Mouse (Mus musculus) heart, embryonic 16.5 days (tissue): Measurements from ENCODE around the gene Gabpb2. TPM values are rescaled to one million over a fixed set of nuclear protein-coding genes. Genes with fewer than 3 reads are reported as not detected.

Experiments
- ATAC-seq: fragments of 200-750 bp; cut with Nextera tagmentation; replicated peaks from 2 replicates; pipeline ENCODE4 v1.8.0; 2017; ENCODE audit warnings: moderate number of reproducible peaks; ENCODE audit not compliant: insufficient read depth, low FRiP score; ENCODE audit errors: extremely low read depth
- H3K27ac ChIP-seq: fragments of 300-500 bp; sonication (generic); 2 replicates; pipeline ENCODE4 v1.5.1; 2014; ENCODE audit warnings: mild to moderate bottlenecking, low read length, control low read depth, moderate library complexity
- H3K27me3 ChIP-seq: fragments of 300-500 bp; sonication (generic); 2 replicates; pipeline ENCODE4 v1.6.1; 2014; ENCODE audit warnings: low read length, mixed read lengths; ENCODE audit not compliant: control insufficient read depth, insufficient read depth
- H3K36me3 ChIP-seq: fragments of 300-500 bp; sonication (generic); 2 replicates; pipeline ENCODE4 v1.6.1; 2014; ENCODE audit not compliant: control insufficient read depth, insufficient read depth
- H3K4me1 ChIP-seq: fragments of 300-500 bp; sonication (generic); 2 replicates; pipeline ENCODE4 v1.6.1; 2014; ENCODE audit warnings: low read length, mixed read lengths; ENCODE audit not compliant: control insufficient read depth, insufficient read depth
- H3K4me2 ChIP-seq: fragments of 300-500 bp; sonication (generic); 2 replicates; pipeline ENCODE4 v1.6.1; 2014; ENCODE audit warnings: low read depth, mild to moderate bottlenecking, control low read depth, low read length
- H3K4me3 ChIP-seq: fragments of 300-500 bp; sonication (generic); 2 replicates; pipeline ENCODE4 v1.5.1; 2014; ENCODE audit warnings: mild to moderate bottlenecking, control low read depth, low read length
- H3K9ac ChIP-seq: fragments of 300-500 bp; sonication (generic); 2 replicates; pipeline ENCODE4 v1.6.1; 2014; ENCODE audit warnings: low read length, control low read depth
- H3K9me3 ChIP-seq: fragments of 300-500 bp; sonication (generic); replicated peaks from 2 replicates; pipeline ENCODE4 v1.6.1; 2016; ENCODE audit warnings: low read length; ENCODE audit not compliant: control insufficient read depth
- WGBS: fragments of 180-500 bp; shearing (Covaris S2); extraction: QIAGEN DNeasy Blood & Tissue Kit; methylation state at CpG from one replicate; pipeline ENCODE4 v1.1.7; 2014; 5-methylcytosine and 5-hydroxymethylcytosine counted together
- polyA plus RNA-seq: library from polyadenylated mRNA; unstranded; fragments of >200 nt; fragmentation: Nextera tagmentation; extraction: Ambion mirVana; gene quantifications from 2 replicates; pipeline ENCODE4 v1.2.1, GENCODE M21; 2015

Gabpb2 gene
- polyA plus RNA-seq, 1 experiment from 2014 or later: 6.3 TPM

DNA sequence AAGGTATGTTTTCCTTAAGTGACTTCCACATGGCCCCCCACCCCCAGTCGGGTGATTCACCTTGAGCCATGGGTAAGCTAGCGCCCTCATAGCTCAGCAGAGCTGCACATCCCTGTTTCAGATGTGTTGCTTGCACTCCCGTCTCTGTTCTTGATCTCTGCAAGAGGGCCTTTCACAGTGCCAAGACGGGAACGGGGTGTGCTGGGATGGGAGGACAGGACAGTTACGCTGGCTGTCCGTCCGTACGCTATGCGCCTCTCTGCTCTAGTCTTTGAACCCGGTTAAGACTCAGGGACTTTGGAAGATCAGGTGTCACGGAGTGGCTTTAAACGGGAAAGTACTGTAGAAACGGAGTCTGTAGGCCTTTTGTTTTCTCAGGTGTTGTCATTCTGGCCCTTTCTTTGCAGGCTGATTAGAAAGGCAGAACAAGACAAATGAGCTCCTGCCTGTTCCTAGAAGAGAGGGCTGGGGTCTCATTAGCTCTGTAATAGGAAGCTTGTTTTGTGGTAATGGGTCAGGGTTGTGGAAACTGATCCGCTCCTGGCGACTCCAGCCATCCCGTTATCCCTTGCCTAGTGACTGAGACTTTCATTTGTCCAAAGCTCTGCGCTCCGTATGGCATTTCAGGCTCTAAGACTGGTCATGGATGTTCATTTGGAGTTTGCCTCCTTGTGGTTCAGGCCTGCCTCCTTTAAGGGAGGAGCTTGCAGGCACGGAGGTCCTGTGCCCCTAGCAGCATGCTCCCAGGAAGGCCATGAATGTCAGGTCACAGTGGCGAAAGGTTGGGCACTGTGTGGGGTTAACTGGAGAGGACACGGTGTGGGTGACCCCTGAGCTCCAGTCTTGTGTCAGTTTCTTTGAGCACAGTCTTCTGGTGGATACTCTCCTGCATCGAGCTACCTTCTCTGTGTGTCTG lies 17.9 kb upstream of the Gabpb2 start:
- Histone ChIP-seq H3K9ac (no peak overlapping the region), H3K27ac (no peak overlapping the region), H3K9me3 (no peaks in the 10 kb centered on the region), H3K27me3 (no peaks in the 10 kb centered on the region), H3K4me2 (no peak overlapping the region), H3K4me1 (peaks cover 17% of the 10 kb centered on the region), H3K4me3 (no peak overlapping the region), H3K36me3 (peaks cover 45% of the 10 kb centered on the region)
- WGBS: 84% methylated on average over 23 of the region's 23 CpGs
- ATAC-seq: no peak

DNA sequence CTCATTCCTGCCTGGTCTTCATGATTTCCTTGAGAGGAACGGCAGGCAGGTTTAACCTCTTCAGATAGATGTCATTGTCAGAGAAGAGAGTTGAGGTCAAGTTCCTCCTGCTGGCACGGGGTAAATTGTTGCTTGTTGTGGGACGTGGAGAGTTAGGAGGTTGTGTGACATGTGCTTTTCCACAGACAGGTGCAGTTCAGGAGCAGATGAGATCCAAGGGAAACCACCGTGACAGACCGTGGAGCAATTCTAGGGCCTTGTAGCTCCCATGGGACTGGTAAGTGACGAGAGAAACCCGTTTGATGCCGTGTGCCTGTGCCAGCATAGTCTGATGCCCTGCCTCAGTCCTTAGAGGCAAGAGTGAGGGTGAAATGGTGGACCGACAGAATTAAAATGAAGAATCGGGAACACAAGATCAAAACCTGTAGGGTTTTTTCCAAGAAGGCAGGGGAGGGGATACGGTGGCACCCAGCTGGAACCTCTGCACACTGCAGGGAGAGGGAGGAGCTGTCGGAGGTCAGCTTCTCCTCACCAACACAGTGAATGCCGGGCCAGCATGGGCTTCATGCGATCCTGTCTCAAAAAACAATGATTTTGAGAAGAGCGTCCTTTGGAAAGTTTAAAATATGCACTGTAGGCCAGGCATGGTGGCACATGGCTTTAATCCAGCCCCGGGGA lies 15.7 kb upstream of the Gabpb2 start:
- H3K9ac ChIP-seq: no peak overlapping the region
- no peak overlapping the region for H3K4me2 ChIP-seq
- no peak for ATAC-seq
- no peaks in the 10 kb centered on the region for H3K27me3 ChIP-seq
- peaks cover 44% of the 10 kb centered on the region for H3K36me3 ChIP-seq
- peaks cover 22% of the 10 kb centered on the region for H3K4me1 ChIP-seq
- H3K9me3 ChIP-seq: no peaks in the 10 kb centered on the region
- peak overlapping the region; percentile 54; the same call in 1 of the 2 replicates for H3K27ac ChIP-seq
- 83% methylated on average over 16 of the region's 16 CpGs for WGBS
- H3K4me3 ChIP-seq: no peak overlapping the region

DNA sequence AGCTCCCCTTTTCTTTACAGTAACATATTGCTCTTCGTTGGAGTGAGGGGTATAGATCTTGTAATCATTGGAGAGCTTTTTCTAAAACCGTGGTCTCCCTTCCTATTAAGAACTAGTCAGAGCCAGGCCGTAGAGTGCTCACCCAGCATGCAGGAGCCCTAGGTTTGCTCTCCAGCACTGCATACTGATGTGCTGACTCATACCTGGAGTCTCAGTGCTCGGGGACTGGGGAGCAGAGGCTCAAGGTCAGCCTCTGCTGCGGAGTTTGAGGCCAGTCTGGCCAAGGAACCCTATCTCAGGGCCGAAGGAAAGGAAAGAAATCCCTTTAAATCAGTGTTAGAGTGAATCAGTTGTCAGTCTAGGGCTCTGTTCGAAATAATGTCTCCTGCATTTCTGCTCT lies 15.1 kb upstream of the Gabpb2 start:
- Histone ChIP-seq H3K27me3 (no peaks in the 10 kb centered on the region), H3K27ac (peak overlapping the region; percentile 54; the same call in 1 of the 2 replicates), H3K36me3 (peaks cover 38% of the 10 kb centered on the region), H3K4me1 (peaks cover 20% of the 10 kb centered on the region), H3K9me3 (no peaks in the 10 kb centered on the region), H3K4me3 (no peak overlapping the region), H3K9ac (no peak overlapping the region), H3K4me2 (no peak overlapping the region)
- WGBS: 48% methylated on average over 7 of the region's 7 CpGs
- ATAC-seq: no peak

DNA sequence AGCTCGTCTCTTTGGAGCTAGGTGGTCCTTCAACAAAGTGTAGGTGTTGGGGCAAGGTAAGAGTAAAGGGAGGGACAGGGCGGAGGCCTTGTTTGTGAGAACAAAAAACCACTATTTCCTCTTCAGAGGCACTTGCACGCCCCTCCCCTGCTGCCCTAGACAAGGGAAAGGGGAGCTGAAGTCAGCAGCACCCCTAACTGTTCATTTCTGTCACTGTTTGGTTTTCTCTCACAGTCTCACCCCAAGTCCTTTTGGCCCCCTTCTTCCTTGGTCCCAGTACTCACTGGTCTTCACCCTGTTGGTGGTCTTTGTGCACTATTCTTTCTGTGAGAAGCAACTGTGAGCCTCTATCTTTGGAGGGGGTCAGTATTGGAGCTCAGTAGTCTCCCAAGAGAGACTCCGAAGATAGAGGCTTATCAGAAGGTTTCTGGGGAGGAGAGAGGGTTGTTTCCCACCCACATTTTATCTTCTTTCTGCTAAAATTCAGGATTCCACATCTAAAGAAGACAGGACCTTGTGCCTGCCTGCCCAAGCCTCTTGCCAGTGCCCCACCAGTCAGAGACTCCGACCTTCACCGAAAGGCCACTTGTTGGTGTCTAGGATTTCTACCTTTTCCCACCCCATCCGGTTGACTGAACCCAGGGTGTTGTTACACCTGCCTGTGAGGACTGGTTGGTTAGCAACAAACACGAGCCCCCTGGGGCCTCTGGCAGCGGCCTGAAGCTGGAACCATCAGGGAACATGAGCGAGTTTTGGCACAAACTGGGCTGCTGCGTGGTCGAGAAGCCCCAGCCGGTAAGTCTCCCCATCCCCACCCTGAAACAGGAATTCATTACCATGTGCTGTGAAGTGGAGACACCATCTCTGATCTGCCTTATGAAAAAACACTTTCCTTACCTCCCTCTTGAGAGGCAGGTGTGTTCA lies 13.8 kb upstream of the Gabpb2 start, which contains the start of gene Mllt11:
Gene Mllt11 (minus strand): TSS at position 874 of the 924 bp plus-strand sequence.
- Histone ChIP-seq H3K4me1 (peaks cover 19% of the 10 kb centered on the region), H3K4me3 (peak within 1 kb of the TSS; percentile 86)

DNA sequence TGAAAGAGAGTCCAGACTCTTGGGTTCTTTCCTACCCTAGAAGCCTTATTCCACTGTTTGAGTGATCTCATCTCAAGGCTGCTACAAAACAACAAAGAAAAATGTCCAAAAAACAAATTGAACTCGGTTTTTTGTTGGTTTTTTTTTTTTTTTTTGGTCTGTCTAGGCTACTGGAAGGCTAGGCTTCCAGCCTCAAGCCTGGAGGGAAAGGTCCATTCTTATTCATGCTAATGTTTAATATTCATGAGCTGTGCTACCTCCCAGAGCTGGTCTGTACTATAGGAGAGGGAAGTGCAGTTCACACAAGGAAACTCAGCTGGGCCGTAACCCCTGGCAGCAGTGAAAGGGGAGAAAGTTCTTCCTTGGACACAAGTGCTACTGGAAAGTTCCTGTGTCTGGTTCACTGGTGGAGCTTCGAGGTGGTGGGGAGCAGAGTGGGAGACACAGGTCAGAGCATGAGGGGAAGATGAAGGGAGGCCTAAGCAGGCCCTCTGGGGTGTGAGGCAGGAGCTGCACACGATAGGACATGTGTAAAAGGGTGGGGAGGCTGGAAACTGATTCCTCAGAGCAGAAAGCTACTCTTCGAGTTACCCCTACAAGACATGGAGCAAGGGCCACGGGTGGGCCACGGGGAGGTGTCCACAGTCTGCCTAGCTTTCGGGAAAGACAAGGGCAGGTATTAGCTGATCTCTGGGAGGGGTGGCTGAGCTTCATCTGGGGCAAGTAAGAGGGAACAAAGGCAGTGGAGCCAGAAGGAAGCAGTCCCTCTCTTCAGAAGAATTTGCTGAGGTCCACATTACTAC lies 13.0 kb upstream of the Gabpb2 start:
- Histone ChIP-seq H3K4me2 (peak overlapping the region; percentile 88), H3K36me3 (peaks cover 34% of the 10 kb centered on the region), H3K4me3 (peak overlapping the region; percentile 86), H3K4me1 (peaks cover 19% of the 10 kb centered on the region), H3K9me3 (no peaks in the 10 kb centered on the region), H3K27me3 (no peaks in the 10 kb centered on the region), H3K27ac (peak overlapping the region; percentile 97), H3K9ac (peak overlapping the region; percentile 95)
- WGBS: 45% methylated on average over 8 of the region's 8 CpGs
- ATAC-seq: no peak

More for the DNA sequence above, 13.8 kb upstream of the Gabpb2 start, which contains the start of gene Mllt11:
- WGBS: 67% methylated on average over 13 of the region's 13 CpGs
- no peaks in the 10 kb centered on the region for H3K9me3 ChIP-seq
- no peaks in the 10 kb centered on the region for H3K27me3 ChIP-seq
- peaks cover 38% of the 10 kb centered on the region for H3K36me3 ChIP-seq
- ATAC-seq: no peak
- H3K27ac ChIP-seq: peak within 1 kb of the TSS; percentile 97
- peak within 1 kb of the TSS; percentile 88 for H3K4me2 ChIP-seq
- H3K9ac ChIP-seq: peak within 1 kb of the TSS; percentile 95

DNA sequence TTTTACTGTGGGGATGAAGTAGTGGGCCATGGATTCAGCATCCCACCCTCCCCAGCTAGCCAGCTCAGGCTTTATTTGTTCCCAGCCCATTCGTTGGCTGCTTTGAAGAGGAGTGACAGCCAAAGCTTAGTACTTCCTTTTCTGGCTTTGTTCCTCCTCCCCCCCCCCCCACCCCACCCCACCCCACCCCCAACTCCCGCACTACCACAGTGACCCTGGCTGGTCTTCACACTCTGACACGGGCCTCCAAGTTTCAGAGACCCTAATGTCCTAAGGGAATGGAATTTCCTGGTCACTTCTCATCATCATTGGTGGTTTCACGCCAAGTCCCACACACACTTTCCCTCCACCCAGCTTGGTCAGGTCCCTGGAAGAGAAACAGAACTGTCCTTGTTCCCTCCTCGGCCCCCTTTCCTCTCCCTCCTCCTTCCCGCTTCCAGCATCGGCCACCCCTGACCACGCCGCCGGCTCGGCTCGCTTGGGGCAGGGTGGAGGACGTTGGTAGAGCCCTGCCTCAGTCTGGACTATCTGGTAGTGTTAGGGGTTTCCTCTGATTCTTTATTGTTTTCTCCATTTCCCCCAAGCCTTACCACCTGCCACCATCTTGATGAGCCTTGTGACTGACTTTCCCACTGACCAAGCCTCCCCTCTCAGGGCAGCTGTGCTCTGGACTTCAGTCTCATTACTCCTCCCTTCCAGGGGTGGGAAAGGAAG lies 12.2 kb upstream of the Gabpb2 start:
- H3K4me2 ChIP-seq: peak overlapping the region; percentile 88
- no peaks in the 10 kb centered on the region for H3K9me3 ChIP-seq
- H3K27me3 ChIP-seq: no peaks in the 10 kb centered on the region
- peak overlapping the region; percentile 86 for H3K4me3 ChIP-seq
- peaks cover 29% of the 10 kb centered on the region for H3K36me3 ChIP-seq
- 4% methylated on average over 13 of the region's 13 CpGs for WGBS
- H3K27ac ChIP-seq: peak overlapping the region; percentile 97
- peaks cover 19% of the 10 kb centered on the region for H3K4me1 ChIP-seq
- peak overlapping the region; percentile 95 for H3K9ac ChIP-seq
- peak; percentile 25 for ATAC-seq

DNA sequence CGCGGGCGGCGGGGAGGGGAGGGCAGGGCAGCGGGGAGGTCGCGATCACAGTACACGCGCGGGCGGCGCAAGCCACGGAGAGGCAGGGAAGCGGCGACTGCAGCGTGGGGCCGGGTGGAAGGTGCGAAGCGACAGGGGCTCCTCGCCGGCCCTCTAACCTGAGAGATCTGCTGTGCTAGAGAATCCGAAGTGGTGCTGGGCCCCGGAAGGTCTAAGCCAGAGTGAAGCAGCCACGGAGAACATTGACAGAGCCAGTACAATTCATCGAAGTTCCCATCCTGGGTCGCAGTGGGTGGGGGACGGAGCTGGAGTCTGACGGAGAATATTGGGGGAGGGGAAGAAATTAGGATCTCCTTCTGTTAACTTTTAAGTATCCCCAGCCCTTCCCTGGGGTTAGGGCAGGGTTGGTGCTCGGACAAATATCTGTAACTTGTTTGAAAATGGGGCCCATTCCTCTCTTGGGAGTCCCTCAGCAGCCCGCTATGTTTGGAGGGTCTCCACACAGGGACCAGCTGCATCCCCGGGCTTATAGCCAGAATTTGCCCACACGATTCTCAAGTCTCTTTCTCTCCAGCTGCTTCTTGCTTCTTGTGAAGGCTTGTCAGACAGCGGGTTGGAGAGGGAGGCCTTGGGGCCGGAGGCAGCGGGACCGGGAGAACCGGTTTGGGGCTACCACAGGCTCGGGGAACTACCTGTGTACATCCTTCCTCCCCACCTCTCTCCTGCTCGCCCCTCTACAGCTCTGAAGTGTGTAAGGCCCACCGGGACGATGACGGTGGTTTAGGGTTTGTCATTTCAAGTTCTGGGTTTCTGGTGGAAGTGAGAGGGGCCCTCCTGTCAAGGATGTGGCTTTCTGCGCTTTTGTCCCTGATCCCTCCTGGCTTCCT lies 11.4 kb upstream of the Gabpb2 start:
- peak overlapping the region; percentile 86 for H3K4me3 ChIP-seq
- ATAC-seq: peak; percentile 5
- no peaks in the 10 kb centered on the region for H3K27me3 ChIP-seq
- peak overlapping the region; percentile 88 for H3K4me2 ChIP-seq
- peak overlapping the region; percentile 97 for H3K27ac ChIP-seq
- peaks cover 21% of the 10 kb centered on the region for H3K36me3 ChIP-seq
- WGBS: 1% methylated on average over 43 of the region's 43 CpGs
- H3K4me1 ChIP-seq: peaks cover 22% of the 10 kb centered on the region
- peak overlapping the region; percentile 95 for H3K9ac ChIP-seq
- H3K9me3 ChIP-seq: no peaks in the 10 kb centered on the region
